Mouse (Mus musculus) erythroblast, embryonic 14.5 days (primary cell): ENCODE data around the gene Agpat4. TPM values are rescaled to one million over a fixed set of nuclear protein-coding genes. Genes with fewer than 3 reads are reported as not detected.

Source experiments
- H3K27me3 ChIP-seq: 2 replicates; pipeline ENCODE4 v1.6.1; 2012; ENCODE audit warnings: inconsistent platforms; ENCODE audit not compliant: control insufficient read depth
- H3K36me3 ChIP-seq: 2 replicates; pipeline ENCODE4 v1.6.1; 2012; ENCODE audit warnings: mild to moderate bottlenecking, inconsistent platforms; ENCODE audit not compliant: control insufficient read depth
- H3K4me1 ChIP-seq: 2 replicates; pipeline ENCODE4 v1.6.1; 2012; ENCODE audit warnings: inconsistent platforms; ENCODE audit not compliant: control insufficient read depth
- H3K4me3 ChIP-seq: replicated peaks from 2 replicates; pipeline ENCODE3; 2012; ENCODE audit warnings: moderate library complexity, mild to moderate bottlenecking, inconsistent platforms
- H3K9me3 ChIP-seq: 2 replicates; pipeline ENCODE4 v1.6.1; 2012; ENCODE audit warnings: low read length, inconsistent platforms, mixed read lengths; ENCODE audit not compliant: control insufficient read depth
- GATA1 ChIP-seq: IDR thresholded peaks from 2 replicates; pipeline ENCODE4 v1.6.1; 2012; ENCODE audit warnings: low read length, inconsistent platforms, mixed read lengths
- TAL1 ChIP-seq: IDR thresholded peaks from 3 replicates; pipeline ENCODE4 v1.6.1; 2012; ENCODE audit warnings: low read length, inconsistent platforms, mixed read lengths
- polyA plus RNA-seq: library from polyadenylated mRNA; stranded (reverse); fragments of >175 nt; gene quantifications from 2 replicates; pipeline ENCODE4 v1.2.3, GENCODE M21; 2012

Gene Agpat4
- 7.2 and 7.6 TPM in 2 replicates for polyA plus RNA-seq

- H3K27me3 ChIP-seq: no peaks in the 10 kb centered on the region
- H3K4me1 ChIP-seq: peaks cover 52% of the 10 kb centered on the region
- TF ChIP-seq GATA1 (no peak), TAL1 (no peak)
- H3K4me3 ChIP-seq: peak within 1 kb of the TSS; percentile 70
- H3K36me3 ChIP-seq: peaks cover 30% of the 10 kb centered on the region
- peaks cover 8% of the 10 kb centered on the region for H3K9me3 ChIP-seq
Measured at GRCm38 (mm10) chr17:12118561-12118925, at the start of gene Agpat4. Gene Agpat4 (plus strand): TSS chr17:12118704.

GRCm38 (mm10) chr17:12076816-12077215 is 41.7 kb upstream of the Agpat4 start:
- H3K9me3 ChIP-seq: peaks cover 5% of the 10 kb centered on the region; the same call in 1 of the 2 replicates
- H3K36me3 ChIP-seq: no peaks in the 10 kb centered on the region
- H3K4me3 ChIP-seq: no peak overlapping the region
- H3K27me3 ChIP-seq: peaks cover 9% of the 10 kb centered on the region
- TF ChIP-seq GATA1 (no peak), TAL1 (no peak)
- peaks cover 6% of the 10 kb centered on the region for H3K4me1 ChIP-seq

- Histone ChIP-seq H3K4me1 (peaks cover 6% of the 10 kb centered on the region), H3K27me3 (peaks cover 13% of the 10 kb centered on the region), H3K36me3 (no peaks in the 10 kb centered on the region), H3K9me3 (peaks cover 2% of the 10 kb centered on the region; the same call in 1 of the 2 replicates), H3K4me3 (no peak overlapping the region)
- no peak for TF ChIP-seq GATA1
- no peak for TF ChIP-seq TAL1
Measured at GRCm38 (mm10) chr17:12080656-12081495, 37.6 kb upstream of the Agpat4 start.

GRCm38 (mm10) chr17:12082201-12082600 is 36.3 kb upstream of the Agpat4 start:
- Histone ChIP-seq H3K4me3 (no peak overlapping the region), H3K27me3 (peaks cover 13% of the 10 kb centered on the region), H3K36me3 (no peaks in the 10 kb centered on the region), H3K4me1 (peaks cover 4% of the 10 kb centered on the region), H3K9me3 (no peaks in the 10 kb centered on the region)
- TF ChIP-seq GATA1 (no peak), TAL1 (no peak)

GRCm38 (mm10) chr17:12090261-12090927 is 28.1 kb upstream of the Agpat4 start:
- Histone ChIP-seq H3K27me3 (peaks cover 13% of the 10 kb centered on the region), H3K36me3 (no peaks in the 10 kb centered on the region), H3K4me1 (peaks cover 6% of the 10 kb centered on the region), H3K9me3 (no peaks in the 10 kb centered on the region), H3K4me3 (no peak overlapping the region)
- TF ChIP-seq TAL1 (no peak), GATA1 (no peak)

GRCm38 (mm10) chr17:12092901-12093564 is 25.5 kb upstream of the Agpat4 start:
- Histone ChIP-seq H3K9me3 (no peaks in the 10 kb centered on the region), H3K27me3 (peaks cover 12% of the 10 kb centered on the region), H3K36me3 (no peaks in the 10 kb centered on the region), H3K4me3 (no peak overlapping the region), H3K4me1 (peaks cover 3% of the 10 kb centered on the region)
- no peak for TF ChIP-seq TAL1
- no peak for TF ChIP-seq GATA1

GRCm38 (mm10) chr17:12094016-12094415 is 24.5 kb upstream of the Agpat4 start:
- peaks cover 17% of the 10 kb centered on the region for H3K27me3 ChIP-seq
- no peaks in the 10 kb centered on the region for H3K9me3 ChIP-seq
- H3K36me3 ChIP-seq: no peaks in the 10 kb centered on the region
- H3K4me1 ChIP-seq: peaks cover 3% of the 10 kb centered on the region
- no peak for TF ChIP-seq GATA1
- no peak for TF ChIP-seq TAL1
- no peak overlapping the region for H3K4me3 ChIP-seq

- no peak for TF ChIP-seq GATA1
- TF ChIP-seq TAL1: no peak
- Histone ChIP-seq H3K4me1 (peaks cover under 1% of the 10 kb centered on the region; the same call in 1 of the 2 replicates), H3K9me3 (peaks cover 5% of the 10 kb centered on the region), H3K27me3 (peaks cover 19% of the 10 kb centered on the region), H3K4me3 (no peak overlapping the region), H3K36me3 (no peaks in the 10 kb centered on the region)
Measured at GRCm38 (mm10) chr17:12094827-12095590, 23.5 kb upstream of the Agpat4 start.

- Histone ChIP-seq H3K4me3 (no peak overlapping the region), H3K27me3 (peaks cover 12% of the 10 kb centered on the region), H3K9me3 (peaks cover 6% of the 10 kb centered on the region), H3K36me3 (no peaks in the 10 kb centered on the region), H3K4me1 (peaks cover 11% of the 10 kb centered on the region)
- no peak for TF ChIP-seq GATA1
- TF ChIP-seq TAL1: no peak
Measured at GRCm38 (mm10) chr17:12099415-12099814, 19.1 kb upstream of the Agpat4 start.
